Mouse (Mus musculus): ENCODE results near the gene Ppp1r12b.

The Ppp1r12b gene

DNA sequence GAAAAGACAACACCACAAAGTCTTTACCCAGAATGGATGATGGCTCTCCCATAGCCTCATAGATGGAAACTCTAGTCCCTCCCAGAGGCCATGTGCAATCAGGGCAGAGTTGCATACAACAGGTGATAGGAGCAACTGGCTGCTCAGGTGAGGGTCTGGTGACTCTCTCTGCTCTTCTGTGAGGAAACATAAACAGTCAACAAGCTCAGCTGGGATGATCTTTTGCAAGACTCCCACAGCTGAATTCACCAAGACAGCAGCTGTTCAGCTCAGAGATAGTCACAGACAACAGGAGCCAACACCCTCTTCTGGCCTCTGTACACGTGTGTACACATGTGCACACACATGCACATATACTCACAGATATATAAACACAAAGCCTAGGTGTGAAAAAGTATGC is 17.5 kb downstream of the Ppp1r12b start:
- DNase-seq: no peak

DNA sequence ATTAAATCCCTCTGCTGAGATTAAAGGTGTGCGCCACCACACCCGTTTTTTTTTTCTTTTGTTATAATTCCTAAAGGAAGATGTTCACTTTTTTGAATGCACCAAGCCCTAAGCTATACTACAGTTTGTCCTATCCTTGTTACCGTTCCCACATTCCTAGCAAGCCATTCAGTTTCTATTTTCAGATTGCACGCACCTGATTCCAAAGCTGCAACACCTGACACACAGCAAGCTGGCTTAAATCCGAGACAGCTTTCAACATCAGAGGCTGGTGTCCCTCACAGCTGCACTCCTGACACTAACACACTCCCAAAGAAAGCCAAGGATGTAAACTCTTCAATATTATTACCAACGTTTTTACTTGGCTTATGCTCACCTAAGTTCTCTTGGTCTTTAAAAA is 19.4 kb downstream of the Ppp1r12b start:
- DNase-seq: no peak

DNA sequence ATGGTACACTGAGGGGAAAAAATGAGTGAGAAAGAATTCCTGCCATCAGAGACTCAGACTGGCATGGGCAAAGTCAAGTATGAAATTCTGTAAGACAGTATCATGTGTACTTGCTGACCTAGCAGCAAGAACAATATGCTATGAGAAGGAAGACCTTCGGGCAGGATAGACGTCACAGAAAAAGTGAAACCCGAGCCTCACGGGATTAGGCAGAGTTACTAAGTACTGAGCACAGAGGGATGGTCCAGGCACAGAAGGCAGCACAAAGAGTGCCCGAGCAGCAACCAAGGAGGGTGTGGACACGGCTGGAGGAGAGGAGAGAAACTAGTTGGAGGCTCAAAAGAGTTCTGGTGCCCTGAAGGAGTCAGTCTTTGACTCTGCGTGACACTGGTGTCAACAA is 23.3 kb downstream of the Ppp1r12b start:
- no peak for DNase-seq

DNA sequence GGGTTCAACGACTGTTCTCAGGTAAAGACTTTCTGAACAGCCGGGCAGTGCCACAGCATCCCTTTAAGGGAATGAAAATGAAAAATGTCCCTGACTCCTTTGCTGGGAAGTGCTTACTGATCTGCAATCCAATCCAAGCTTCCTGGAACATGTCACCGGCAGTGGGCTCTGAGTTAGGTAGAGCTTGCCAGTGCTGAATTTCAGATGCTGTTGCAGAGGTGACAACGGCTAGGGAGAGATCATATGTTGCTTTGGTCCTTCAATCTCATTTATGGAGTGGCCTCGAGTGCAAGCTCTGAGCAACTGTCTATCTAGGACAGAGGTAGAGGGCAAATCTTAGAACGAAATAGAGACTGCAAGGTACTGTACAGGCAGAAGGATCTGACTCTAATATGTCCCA is 36.7 kb downstream of the Ppp1r12b start:
- DNase-seq: no peak

DNA sequence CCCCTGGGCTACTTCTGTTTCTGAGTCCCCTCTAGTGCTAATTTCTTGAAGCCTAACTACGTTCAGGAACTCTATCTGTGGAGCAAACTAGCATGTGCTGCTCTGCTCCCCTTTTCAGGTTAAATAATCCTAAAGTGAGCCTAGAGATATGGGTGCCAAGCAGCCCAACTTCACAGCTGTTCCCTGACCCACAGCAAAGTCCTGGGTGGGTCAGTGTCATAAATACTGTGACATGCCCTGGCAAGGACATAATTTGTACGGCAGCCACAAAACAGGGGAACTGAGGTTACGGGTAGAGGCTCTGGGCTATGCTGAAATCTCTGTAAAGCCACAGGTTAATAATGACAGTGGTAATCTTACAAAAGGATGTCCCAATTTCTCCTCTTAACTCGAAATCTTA is 40.3 kb downstream of the Ppp1r12b start:
- DNase-seq: no peak

DNA sequence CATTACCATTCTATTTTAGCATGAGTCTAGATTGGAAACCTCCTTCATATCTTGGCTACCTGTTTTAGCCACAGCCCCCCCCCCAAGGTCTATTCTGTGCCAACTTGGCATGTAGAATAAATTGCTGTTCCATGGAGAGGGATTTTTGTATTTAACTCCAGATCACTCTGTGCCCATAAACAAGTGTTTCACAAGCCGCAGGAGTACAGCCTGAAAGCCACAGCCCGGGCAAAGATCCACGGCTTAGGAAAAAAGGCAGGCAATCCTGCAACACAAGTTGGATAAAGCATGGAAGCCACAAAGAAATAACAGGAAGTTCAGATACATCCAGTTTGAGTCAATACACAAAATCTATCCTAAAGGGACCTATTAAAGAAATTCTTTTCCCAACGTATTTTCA is 42.2 kb downstream of the Ppp1r12b start:
- no peak for DNase-seq

DNA sequence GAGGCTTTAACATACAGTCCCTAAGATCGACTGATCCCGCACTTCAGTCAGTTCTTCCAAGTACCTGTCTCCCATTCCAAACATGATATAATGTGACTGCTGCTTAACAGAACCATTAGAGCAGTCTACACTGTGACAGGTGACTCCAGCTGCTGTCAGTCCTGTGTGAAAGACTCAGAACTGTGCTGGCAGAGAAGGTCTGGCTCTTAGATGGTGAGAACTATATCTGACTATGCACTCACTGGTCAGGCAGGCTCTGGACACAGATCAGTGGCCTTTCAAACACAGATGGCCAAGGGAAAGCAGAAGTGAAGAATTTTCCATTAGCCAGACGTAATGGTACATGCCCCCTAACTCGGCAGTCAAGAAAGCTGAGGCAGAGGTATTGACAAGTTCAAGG is 43.9 kb downstream of the Ppp1r12b start:
- DNase-seq: no peak

DNA sequence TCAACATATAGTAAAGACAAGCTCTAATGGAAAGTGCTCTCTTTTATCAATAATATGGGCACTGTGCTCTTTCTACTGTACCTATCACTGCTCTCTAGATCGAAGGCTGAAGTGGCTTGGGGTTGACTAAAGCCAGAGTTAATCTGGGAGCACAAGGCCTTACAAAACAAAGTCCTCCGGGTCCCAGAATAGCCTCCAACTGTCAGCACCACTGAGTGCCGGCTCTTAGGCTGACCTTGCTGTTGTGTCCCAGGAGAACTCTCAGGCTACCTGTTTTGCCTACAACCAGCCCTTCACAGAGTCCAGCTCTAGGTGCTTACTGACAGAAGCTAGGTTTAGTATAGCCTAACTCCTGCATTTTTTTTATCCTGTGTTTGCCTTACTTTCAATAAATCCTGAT is 45.7 kb downstream of the Ppp1r12b start:
- DNase-seq: no peak

DNA sequence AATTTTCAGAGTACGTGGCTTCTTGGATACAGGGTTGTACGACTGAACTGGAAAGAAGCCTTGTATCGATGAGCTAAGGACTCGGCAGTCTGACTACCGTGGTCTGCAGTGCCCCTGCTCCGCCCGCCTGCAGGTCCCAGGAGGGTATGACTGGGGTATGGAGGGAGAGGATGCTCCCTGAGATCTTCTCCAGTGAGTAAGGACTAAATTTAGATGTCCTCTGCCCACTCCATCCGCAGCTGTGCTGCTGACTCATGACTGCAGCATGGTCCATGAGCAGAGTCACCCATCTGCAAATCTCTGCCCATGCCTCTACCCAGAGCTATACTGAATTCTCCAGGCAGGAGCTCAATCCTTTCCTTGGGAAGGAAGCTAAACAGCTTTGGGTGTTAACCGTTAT is 46.3 kb downstream of the Ppp1r12b start:
- no peak for DNase-seq

DNA sequence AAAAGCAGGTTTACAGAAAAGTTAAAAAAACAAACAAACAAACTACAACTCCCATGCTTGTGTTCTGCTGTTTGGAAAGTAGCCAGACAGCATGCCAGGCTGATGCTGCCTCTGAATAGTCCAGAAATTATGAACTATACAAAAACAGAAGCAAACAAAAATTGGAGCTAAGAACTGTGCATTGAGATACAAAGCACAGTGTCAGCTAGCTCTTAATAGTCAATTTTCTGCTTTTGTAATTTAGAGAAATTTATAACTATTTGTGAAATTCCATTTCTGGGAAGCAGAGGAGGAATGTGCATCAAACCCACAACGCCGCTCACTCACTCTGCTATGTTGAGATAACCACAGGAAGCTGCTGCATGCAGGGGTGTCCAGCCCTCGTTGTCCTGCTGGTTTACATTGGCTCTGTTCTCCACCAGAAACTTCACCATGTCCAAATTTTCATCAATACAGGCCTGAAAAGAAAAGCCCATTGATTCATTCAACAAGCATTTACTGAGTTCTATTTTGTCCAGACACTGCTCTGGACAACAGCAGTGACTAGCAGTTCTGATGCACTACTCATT is 53.6 kb downstream of the Ppp1r12b start:
- DNase-seq: peak; percentile 27

DNA sequence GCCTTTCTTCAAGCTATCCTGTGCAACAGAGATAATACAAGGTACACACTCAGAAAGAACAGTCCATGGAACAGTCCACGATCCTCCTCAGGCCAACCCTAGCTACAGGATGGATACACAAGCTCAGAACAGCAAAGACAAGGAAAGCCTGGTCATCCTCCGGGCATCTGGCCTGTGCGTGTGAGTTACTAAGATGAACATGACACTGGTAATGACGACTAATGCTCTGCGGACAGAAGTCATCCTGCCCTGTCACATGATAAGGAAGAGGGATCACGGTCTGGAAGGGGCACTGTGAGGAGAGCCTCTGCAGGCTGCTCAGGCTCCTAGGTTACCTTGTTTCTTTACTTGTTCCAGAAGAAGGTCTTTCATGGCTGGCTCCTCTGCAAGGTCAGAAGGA is 59.7 kb downstream of the Ppp1r12b start:
- no peak for DNase-seq

DNA sequence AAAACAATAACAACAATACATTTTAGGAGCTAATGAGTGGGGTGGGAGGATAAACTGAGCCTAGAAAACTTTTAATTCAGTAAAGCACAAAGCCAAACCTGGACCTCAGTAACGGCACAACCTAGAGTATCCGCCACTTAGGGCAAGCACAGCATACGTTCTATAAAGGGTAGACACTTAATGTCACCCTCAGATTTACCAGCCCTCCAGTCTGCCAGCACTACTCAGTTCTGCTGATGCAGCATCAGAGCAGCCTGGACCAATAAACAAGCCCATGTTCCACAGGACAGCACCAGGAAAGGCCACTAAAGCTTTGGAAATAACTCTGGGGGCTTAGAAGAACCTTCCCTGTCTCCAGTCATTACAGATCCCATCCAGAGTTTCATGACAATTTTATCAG is 60.9 kb downstream of the Ppp1r12b start:
- DNase-seq: no peak

DNA sequence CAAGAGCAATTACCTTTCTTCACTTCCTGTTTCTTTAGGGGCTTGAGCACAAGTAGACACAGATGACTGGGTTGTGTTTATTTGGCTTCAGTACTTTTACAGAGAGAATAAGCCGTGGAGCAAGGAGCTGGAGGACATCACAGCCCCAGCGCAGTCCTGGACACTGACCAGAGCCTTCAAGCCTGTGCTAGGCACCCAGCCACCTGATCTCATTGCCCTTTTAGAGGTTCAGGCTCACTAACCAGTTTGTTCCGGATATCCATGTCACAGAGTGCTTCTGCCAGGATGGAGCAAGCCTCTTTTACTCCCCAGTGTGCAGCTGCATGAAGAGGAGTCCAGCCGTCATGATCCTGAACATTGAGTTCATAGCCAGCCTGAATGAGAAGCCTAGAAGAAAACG is 63.8 kb downstream of the Ppp1r12b start:
- DNase-seq: no peak

DNA sequence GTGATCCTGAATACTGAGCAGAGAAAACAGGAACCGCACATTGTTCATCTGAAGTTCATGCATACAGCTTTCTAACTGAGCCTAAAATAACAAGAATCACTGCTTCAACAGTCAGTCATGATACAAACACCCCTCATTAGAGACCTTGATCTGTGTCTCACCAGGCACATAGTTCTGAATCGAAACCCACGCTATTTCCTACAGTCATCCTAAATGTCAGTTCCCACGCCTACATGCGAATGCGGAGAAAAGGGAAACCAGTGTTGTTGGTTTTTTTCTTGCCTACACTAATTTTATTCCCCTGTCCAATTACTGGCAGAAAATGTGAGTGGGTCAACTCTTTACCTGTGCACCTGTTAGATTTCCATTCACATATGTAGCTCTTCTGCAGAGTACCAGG is 66.1 kb downstream of the Ppp1r12b start:
- no peak for DNase-seq

DNA sequence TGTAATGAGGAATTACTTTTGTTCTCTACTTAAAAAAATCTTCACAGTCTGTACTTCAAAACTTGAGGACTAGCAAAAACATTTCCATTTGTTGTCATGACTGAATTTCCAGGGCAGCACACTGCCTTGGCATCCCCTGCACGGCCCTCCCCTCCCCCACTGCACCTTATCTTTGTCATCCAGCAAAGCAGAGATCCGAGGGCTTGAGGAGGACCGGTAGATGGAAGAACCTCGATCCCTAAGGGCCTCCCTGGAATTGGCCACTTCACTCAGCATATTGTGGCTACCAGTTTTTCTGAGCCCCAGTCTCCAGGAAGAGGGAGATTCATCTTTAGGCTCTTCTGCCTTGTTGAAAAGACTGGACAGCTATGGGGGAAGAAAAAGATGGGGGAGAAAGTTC is 79.9 kb downstream of the Ppp1r12b start:
- no peak for DNase-seq

DNA sequence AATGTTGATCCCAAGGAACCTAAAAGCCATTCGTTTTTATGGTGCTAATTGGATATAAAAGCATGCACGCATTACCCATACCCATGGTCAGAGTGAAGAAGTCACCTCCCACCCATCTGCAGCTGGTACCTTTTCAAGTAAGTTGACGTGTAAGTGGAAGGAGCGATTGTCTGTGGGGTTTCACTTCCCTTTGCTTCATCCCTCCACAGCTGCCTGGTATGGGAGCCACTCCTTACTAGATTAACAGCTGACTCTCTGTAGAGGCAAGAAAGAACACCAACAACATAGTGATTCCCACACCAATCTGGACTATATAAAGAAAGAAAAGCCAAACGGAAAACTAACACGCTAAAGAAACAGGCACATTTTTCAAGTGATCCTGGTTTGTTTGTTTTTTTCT is 83.1 kb downstream of the Ppp1r12b start:
- DNase-seq: no peak

DNA sequence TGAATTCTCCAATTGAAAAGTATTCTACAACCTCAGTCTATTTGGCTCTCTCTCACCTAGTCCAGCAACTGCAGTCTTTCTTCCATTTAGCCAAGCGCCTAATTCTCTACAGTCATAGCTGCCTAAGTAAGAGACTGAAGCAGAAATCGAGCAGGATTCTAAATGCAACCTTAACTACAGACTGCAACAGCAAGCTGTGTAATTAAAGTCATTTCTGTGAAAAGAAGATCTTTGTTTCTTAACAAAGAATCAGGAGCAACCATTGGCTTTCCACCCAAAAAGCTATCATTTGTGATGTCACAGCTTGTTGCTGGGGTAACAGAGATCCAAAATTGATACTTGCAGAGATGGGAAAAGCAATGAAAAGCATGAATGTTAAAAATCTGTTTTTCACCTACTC is 89.3 kb downstream of the Ppp1r12b start:
- DNase-seq: no peak

DNA sequence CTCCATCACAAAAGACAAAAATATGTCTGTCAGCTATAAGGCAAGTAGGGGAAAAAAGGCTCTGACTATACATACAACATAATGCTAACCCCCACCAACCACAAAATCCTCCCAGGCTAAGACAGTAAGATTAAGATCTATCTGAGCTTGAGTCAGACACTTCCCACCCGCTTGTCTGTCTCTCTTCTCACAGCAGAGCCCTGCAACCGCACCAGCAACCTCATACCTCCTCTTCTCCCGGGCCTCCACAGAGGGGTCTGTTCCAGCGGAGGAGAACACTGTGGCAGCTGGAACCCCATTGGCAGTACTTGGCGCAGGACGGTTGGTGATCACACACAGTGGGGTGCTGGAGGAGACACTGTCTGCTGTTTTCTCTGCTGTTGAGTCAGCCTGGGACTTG is 90.2 kb downstream of the Ppp1r12b start:
- no peak for DNase-seq

DNA sequence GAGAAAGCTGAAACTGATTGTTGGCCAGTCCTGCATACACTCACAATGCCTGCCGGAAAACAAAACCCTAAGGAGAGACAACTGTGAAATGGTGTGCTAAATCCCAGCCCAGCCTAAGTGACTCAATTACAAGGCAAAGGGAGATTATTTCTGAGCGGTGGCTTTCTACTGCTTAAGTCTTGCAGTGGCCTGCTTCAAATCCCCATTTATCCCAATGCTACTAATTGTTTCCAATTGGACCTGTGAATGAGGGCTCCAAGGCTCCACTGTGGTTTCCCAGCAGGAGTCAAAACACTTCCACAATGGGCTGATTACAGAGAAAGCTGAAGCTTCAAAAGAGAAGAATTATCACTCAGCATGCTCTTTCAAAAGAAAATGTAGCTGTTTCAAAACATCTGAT is 95.2 kb downstream of the Ppp1r12b start:
- no peak for DNase-seq

DNA sequence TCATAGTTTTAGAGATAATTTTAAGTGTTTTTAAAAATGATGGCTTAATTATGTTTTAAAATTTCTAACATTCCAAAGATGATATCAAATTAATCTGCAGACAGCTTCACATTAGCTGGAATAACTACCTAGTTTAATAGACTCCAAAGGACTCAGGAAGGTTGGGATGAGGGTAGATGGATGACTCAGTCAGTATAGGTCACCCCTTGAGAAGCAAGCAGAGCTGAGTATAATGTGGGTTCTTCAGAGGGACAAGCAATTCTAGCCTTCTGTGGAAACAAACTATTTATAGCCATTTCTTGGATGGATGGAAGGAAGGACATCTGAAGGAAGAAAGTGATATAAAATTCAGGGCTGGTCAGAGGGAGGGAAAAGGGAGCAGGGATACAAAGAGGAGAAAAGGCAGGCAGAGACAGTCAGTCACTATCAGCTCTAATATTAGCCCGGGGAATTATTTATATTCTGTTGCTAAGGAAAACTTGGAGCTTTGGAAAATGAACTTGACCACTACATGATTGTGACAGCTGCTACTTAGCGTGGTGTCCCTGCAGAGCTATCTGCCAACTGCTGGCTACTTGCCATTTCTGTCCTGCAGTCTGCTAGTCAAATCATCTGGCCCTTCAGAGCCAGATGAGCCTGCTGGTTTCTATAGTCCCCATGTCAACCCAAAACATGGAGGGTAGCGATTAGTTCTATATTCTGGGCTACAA is 97.2 kb downstream of the Ppp1r12b start:
- DNase-seq: peak; percentile 41

DNA sequence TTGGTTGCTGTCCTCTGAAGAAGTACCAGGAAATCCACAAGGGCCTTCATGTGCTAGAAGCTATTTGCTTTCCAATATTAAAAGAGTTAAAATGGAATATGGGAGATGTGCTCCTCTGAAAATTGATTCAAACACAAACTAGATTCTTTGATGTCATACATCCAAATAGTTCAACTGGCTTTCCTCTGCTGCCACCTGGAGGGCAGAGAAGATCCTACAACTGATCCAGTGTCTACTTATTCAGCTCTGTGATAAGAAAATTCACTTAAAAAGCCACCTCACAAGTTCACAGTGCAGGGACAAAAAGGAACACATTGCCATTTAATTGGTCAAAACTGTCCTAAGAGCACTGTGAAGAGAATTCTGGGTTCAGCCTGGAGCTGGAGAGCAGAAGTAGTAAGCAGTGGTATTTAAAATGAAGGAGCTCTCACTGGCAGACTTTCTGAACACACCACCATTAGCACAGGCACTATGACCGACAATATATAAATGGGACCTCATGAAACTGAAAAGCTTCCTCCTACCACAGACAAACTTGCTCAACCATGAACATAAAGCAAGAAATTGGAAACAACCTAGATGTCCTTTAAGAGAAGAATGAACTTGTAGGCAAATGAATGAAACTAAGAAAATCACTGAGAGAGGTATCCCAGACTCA is 101.3 kb downstream of the Ppp1r12b start:
- DNase-seq: peak; percentile 74

DNA sequence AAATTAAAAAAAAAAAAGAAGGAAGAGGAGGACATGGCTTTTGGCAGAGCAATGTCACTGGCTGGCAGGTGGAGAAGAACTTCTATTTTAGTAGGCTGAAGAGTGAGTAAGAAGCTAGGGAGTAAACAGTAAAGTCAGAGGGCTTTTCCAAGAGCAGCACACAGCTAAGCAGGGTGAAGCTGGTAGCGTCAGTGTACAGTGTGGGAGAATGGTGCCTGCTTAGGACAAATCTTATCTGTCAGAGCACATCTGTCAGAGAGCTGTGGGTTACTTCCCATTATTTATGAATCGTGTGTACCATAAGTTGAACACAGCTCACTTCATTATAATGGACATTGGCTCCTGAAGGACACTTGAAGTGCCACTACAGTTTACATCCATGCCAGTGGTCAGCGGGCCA is 102.9 kb downstream of the Ppp1r12b start:
- DNase-seq: no peak

DNA sequence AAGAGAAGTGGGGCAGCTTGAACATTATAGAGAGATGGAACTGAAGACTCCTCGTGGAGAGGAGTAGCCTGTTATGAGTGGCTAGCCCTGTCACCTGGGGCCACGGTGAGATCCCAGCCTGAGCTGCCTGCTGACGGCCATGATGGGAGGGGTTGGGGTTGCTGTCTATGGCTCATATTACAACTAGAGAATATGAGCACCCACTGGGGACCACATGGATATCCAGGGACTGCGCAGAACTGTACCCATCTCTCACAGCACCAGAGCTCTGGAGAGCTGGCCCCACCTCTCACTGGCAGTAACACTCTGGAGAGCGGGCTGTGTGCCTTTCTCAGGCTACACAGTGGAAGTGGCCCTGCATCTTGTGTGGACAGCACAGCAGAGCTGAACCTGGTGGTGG is 104.5 kb downstream of the Ppp1r12b start:
- no peak for DNase-seq

DNA sequence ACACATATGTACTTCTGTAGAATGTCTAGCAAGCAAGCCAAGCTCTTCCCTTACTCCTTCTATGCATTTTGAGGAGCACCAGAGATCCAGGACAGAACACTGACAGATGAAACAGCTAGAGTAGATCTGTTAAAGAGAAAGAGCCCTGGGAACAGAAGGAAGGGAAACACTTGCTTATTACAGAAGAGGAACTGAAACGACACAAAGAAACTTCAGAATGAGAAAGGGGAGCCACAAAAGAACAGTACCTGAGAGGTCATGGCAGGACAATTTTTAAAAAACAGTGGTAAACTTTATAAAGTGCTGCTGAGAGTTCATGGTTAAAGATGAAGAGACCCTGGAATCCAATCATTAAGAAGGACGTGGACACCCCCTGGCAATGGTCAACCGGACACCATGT is 105.4 kb downstream of the Ppp1r12b start:
- DNase-seq: no peak

DNA sequence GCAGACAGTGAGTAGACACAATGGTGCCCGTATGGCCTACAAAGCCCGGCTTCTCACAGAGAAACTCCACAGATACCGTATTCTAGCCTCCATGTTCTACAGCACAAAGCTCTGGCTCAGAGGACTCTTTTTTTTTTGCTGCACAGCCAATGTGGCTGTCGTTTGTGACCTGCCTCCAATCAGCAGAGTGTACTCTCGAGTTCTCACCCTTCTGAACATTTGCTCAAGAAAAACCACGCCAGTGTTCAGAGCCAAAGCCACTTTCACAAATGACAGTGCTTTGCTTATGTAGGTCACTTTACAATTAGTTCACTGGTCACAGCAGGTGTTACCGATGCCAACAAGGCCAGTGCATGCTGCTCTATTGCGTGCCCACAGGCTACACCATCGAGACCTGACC is 107.9 kb downstream of the Ppp1r12b start:
- DNase-seq: no peak
